Mouse (Mus musculus) midbrain, postnatal 0 days (tissue): ENCODE results near the gene Zfp692. TPM values are rescaled to one million over a fixed set of nuclear protein-coding genes. Genes with fewer than 3 reads are reported as not detected.
"Not testable (repeated sequence)": the region's sequence is repeated elsewhere in the genome, so short reads cannot be mapped to it uniquely, and the experiment has no call there.

ENCODE experiments used
- ATAC-seq: fragments of 200-750 bp; cut with Nextera tagmentation; 2 replicates; pipeline ENCODE4 v1.8.0; 2017; ENCODE audit warnings: moderate number of reproducible peaks, mild to moderate bottlenecking, moderate TSS enrichment, moderate library complexity; ENCODE audit not compliant: low FRiP score
- DNase-seq: peaks from one replicate; pipeline ENCODE4 v3.0.0-alpha.2; 2015; ENCODE audit warnings: low spot score
- H3K27ac ChIP-seq: fragments of 300-500 bp; sonication (generic); 2 replicates; pipeline ENCODE4 v1.5.1; 2014; ENCODE audit warnings: low read depth, mild to moderate bottlenecking, low read length, mixed read lengths
- H3K27me3 ChIP-seq: fragments of 300-500 bp; sonication (generic); 2 replicates; pipeline ENCODE4 v1.6.1; 2014; ENCODE audit warnings: low read length, control low read depth, mixed read lengths; ENCODE audit not compliant: insufficient read depth
- H3K36me3 ChIP-seq: fragments of 300-500 bp; sonication (generic); 2 replicates; pipeline ENCODE4 v1.6.1; 2014; ENCODE audit warnings: low read length, control low read depth, mixed read lengths; ENCODE audit not compliant: insufficient read depth
- H3K4me1 ChIP-seq: fragments of 300-500 bp; sonication (generic); 2 replicates; pipeline ENCODE4 v1.6.1; 2014; ENCODE audit warnings: mild to moderate bottlenecking, control low read depth, antibody characterized with exemption, low read length, mixed read lengths; ENCODE audit not compliant: insufficient read depth
- H3K4me2 ChIP-seq: fragments of 300-500 bp; sonication (generic); 2 replicates; pipeline ENCODE4 v1.6.1; 2014; ENCODE audit warnings: low read depth, mild to moderate bottlenecking, low read length, mixed read lengths; ENCODE audit not compliant: poor library complexity, severe bottlenecking
- H3K4me3 ChIP-seq: fragments of 300-500 bp; sonication (generic); 2 replicates; pipeline ENCODE4 v1.5.1; 2014; ENCODE audit warnings: low read depth, mild to moderate bottlenecking, low read length, moderate library complexity
- H3K9ac ChIP-seq: fragments of 300-500 bp; sonication (generic); replicated peaks from 2 replicates; pipeline ENCODE4 v1.6.1; 2014; ENCODE audit warnings: mild to moderate bottlenecking, low read length, moderate library complexity, mixed read lengths; ENCODE audit not compliant: poor library complexity, severe bottlenecking
- H3K9me3 ChIP-seq: fragments of 300-500 bp; sonication (generic); 2 replicates; pipeline ENCODE4 v1.6.1; 2016; ENCODE audit warnings: low read length, control low read depth
- CTCF ChIP-seq: IDR thresholded peaks from 2 replicates; pipeline ENCODE4 v1.5.1; 2016; ENCODE audit warnings: antibody characterized with exemption, mild to moderate bottlenecking
- WGBS: fragments of 180-500 bp; shearing (Covaris S2); extraction: QIAGEN DNeasy Blood & Tissue Kit; methylation state at CpG from one replicate; pipeline ENCODE4 v1.1.7; 2014; 5-methylcytosine and 5-hydroxymethylcytosine counted together
- polyA plus RNA-seq: library from polyadenylated mRNA; unstranded; fragments of >200 nt; fragmentation: Nextera tagmentation; extraction: Ambion mirVana; gene quantifications from 2 replicates; pipeline ENCODE4 v1.2.1, GENCODE M21; 2015
- total RNA-seq: library from RNA; depleted of rRNA; stranded (reverse); fragments of >200 nt; gene quantifications from 2 replicates; pipeline ENCODE4 v1.2.3, GENCODE M21; 2014; rRNA removed

Gene Zfp692
- total and polyA plus RNA-seq, 2 experiments from 2014 or later: 22.6 to 26.0 TPM

DNA sequence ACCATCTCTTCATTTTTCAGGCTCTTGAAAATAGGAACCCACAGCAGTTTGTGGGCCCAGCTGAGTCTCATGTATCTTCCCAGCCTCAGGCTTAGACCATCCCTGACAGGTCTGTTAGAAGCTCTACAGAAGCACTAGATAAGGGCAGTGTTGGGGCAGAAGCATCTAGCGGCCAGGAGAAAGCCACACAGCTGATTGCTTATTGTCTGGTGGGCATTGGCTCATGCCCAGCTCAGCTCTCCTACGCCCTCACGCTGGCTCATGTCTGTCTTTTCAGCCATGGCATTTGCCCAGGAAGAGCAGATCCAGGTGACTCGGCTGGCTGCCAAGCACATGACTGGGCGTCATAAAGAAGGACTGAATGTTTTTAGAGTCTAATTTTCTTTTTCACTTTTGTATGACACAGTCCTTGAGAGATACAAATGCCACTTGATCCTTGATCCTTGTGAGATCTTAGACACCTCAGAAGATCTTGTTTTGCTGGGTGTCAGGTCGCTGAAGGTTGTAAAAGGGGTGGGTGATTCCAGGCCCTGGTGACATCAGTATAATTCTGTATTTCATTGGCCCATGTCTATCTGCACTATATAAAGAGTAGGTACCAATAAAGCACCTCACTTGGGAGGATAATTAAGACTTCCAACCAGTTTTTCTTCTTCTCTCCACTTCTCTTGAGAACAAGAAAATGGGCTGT lies 51.1 kb downstream of the Zfp692 start:
- DNase-seq (no peak), ATAC-seq (no peak)
- Histone ChIP-seq H3K4me3 (no peak overlapping the region), H3K27ac (no peak overlapping the region), H3K9me3 (no peaks in the 10 kb centered on the region), H3K36me3 (no peaks in the 10 kb centered on the region), H3K27me3 (no peaks in the 10 kb centered on the region), H3K4me2 (no peak overlapping the region), H3K9ac (no peak overlapping the region), H3K4me1 (no peaks in the 10 kb centered on the region)
- TF ChIP-seq CTCF: no peak
- 85% methylated on average over 6 of the region's 6 CpGs for WGBS

DNA sequence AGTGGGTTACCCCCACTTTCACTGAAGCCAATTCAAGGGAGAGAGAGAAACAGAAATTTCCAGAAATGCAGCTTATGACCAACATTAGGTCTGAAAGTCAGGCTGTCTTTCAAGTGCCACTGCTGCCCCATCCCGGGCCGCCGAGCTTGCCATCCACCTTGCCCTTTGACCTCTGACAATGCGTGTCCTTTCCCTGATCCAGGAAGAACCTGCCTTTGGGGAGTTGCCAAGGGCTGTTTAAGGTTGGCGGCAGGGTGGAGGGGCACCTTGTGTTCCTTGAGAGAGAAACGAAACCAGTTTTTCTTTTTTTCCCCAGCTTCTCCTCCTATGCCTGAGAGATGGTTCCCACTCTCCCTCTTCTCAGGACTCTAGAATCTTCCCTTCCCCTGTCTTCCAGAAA lies 55.7 kb downstream of the Zfp692 start:
- H3K4me1 ChIP-seq, DNase-seq, ATAC-seq, H3K27ac ChIP-seq, H3K4me3 ChIP-seq, H3K36me3 ChIP-seq, H3K4me2 ChIP-seq, H3K9ac ChIP-seq, H3K27me3 ChIP-seq, H3K9me3 ChIP-seq: not testable (repeated sequence)
- WGBS: no CpG with 5 or more reads among the region's 6 CpGs

Other genes starting within 250 kb of the Zfp692 start
- gene Gm12248, start 213.9 kb upstream of the Zfp692 start, total RNA-seq: not detected in 2 replicates
- gene Gm12248, start 213.9 kb upstream of the Zfp692 start, polyA plus RNA-seq: not detected in 2 replicates
- gene Cnot8, start 202.9 kb upstream of the Zfp692 start, total RNA-seq: 80.0 and 95.9 TPM in 2 replicates
- 88.7 and 89.2 TPM in 2 replicates for gene Cnot8, start 202.9 kb upstream of the Zfp692 start, polyA plus RNA-seq
- 19.2 and 24.0 TPM in 2 replicates for gene Gemin5, start 138.5 kb upstream of the Zfp692 start, total RNA-seq
- gene Gemin5, start 138.5 kb upstream of the Zfp692 start, polyA plus RNA-seq: 8.1 and 9.9 TPM in 2 replicates
- 33.5 and 39.6 TPM in 2 replicates for gene Mrpl22, start 135.4 kb upstream of the Zfp692 start, total RNA-seq
- gene Mrpl22, start 135.4 kb upstream of the Zfp692 start, polyA plus RNA-seq: 88.3 and 96.2 TPM in 2 replicates
- 1.6 and 2.4 TPM in 2 replicates for gene Igtp, start 107.5 kb upstream of the Zfp692 start, total RNA-seq
- gene Igtp, start 107.5 kb upstream of the Zfp692 start, polyA plus RNA-seq: 1.9 and 2.7 TPM in 2 replicates
- gene Irgm2, start 107.5 kb upstream of the Zfp692 start, total RNA-seq: 0.77 and 2.1 TPM in 2 replicates
- gene Irgm2, start 107.5 kb upstream of the Zfp692 start, polyA plus RNA-seq: 0.67 and 1.1 TPM in 2 replicates
- 0.09 and 0.38 TPM in 2 replicates for gene 4930438A08Rik, start 32.3 kb upstream of the Zfp692 start, total RNA-seq
- gene 4930438A08Rik, start 32.3 kb upstream of the Zfp692 start, polyA plus RNA-seq: not detected in 2 replicates
- 38.1 and 42.1 TPM in 2 replicates for gene Zfp672, start 23.3 kb downstream of the Zfp692 start, total RNA-seq
- gene Zfp672, start 23.3 kb downstream of the Zfp692 start, polyA plus RNA-seq: 41.1 and 46.9 TPM in 2 replicates
- gene Sh3bp5l, start 23.7 kb downstream of the Zfp692 start, total RNA-seq: 44.0 and 53.8 TPM in 2 replicates
- 42.4 and 46.3 TPM in 2 replicates for gene Sh3bp5l, start 23.7 kb downstream of the Zfp692 start, polyA plus RNA-seq
- not detected in 2 replicates for gene Lypd8, start 72.0 kb downstream of the Zfp692 start, total RNA-seq
- not detected in 2 replicates for gene Lypd8, start 72.0 kb downstream of the Zfp692 start, polyA plus RNA-seq
- not detected in 2 replicates for gene 1810065E05Rik, start 114.0 kb downstream of the Zfp692 start, total RNA-seq
- not detected in 2 replicates for gene 1810065E05Rik, start 114.0 kb downstream of the Zfp692 start, polyA plus RNA-seq
- gene Gm12253, start 125.5 kb downstream of the Zfp692 start, total RNA-seq: not detected in 2 replicates
- gene Gm12253, start 125.5 kb downstream of the Zfp692 start, polyA plus RNA-seq: not detected in 2 replicates
- not detected in 2 replicates for gene Lypd9, start 145.9 kb downstream of the Zfp692 start, total RNA-seq
- not detected in 2 replicates for gene Lypd9, start 145.9 kb downstream of the Zfp692 start, polyA plus RNA-seq
- not detected in 2 replicates for gene Olfr30, start 155.2 kb downstream of the Zfp692 start, total RNA-seq
- not detected in 2 replicates for gene Olfr30, start 155.2 kb downstream of the Zfp692 start, polyA plus RNA-seq
- gene Olfr332, start 185.5 kb downstream of the Zfp692 start, total RNA-seq: not detected in 2 replicates
- not detected in 2 replicates for gene Olfr332, start 185.5 kb downstream of the Zfp692 start, polyA plus RNA-seq
- gene Olfr331, start 195.5 kb downstream of the Zfp692 start, total RNA-seq: not detected in 2 replicates
- gene Olfr331, start 195.5 kb downstream of the Zfp692 start, polyA plus RNA-seq: not detected in 2 replicates
- gene Olfr330, start 227.8 kb downstream of the Zfp692 start, total RNA-seq: not detected in 2 replicates
- not detected in 2 replicates for gene Olfr330, start 227.8 kb downstream of the Zfp692 start, polyA plus RNA-seq
- gene Olfr329-ps, start 239.4 kb downstream of the Zfp692 start, total RNA-seq: not detected in 2 replicates
- not detected in 2 replicates for gene Olfr329-ps, start 239.4 kb downstream of the Zfp692 start, polyA plus RNA-seq
- not detected in 2 replicates for gene Olfr328, start 248.6 kb downstream of the Zfp692 start, total RNA-seq
- gene Olfr328, start 248.6 kb downstream of the Zfp692 start, polyA plus RNA-seq: not detected in 2 replicates